Mouse (Mus musculus) gastrocnemius, postnatal 36 days (tissue): ENCODE measurements around the gene Mtmr12. TPM values are rescaled to one million over a fixed set of nuclear protein-coding genes. Genes with fewer than 3 reads are reported as not detected.
"Not testable (repeated sequence)": the region's sequence is repeated elsewhere in the genome, so short reads cannot be mapped to it uniquely, and the experiment has no call there.

Experiments used
- DNase-seq, 2 experiments: peaks; one replicate each; pipeline ENCODE4 v3.0.0; 2022
- intact Hi-C: fragments of 180-260 bp; cut with DNase I; formaldehyde crosslinking; loops from one replicate; pipeline ENCODE4 v1.15.1; 2025
- total RNA-seq, 2 experiments: library from RNA; stranded (reverse); gene quantifications; 2 replicates each; pipeline ENCODE4 v1.2.3; 2021

Mtmr12 gene
- total RNA-seq, 2 experiments from 2014 or later = 3.1 to 3.7 TPM

DNA sequence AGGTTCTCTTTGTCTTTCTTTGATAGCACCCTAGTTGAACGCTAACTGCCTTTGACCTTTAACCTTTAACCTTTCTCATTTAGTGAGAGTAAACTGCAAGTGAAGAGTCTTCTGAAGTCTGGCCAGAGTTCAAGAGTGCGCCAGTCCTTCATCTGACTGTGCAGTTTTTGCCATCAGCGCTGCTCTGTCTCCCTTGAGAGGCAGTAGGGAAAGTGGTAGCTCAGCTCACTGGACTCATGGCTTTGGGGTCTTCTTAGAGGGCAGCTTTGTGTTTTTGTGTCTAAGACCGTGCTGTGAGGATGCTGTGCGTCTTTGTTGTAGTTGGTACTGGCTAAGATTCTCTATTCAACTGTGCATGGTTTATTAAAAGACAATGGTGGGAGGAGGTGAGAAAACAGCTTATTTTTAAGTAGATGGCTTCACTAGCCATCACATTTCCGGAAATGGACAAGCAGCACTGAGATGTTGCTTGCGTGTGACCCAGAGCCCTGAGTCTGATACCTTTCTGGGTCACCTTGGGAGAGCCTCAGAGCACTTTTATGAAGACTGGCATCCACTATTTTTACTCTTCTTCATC is 1.9 kb downstream of the Mtmr12 start:
- no peak for DNase-seq
- intact Hi-C loops = no loop called here

DNA sequence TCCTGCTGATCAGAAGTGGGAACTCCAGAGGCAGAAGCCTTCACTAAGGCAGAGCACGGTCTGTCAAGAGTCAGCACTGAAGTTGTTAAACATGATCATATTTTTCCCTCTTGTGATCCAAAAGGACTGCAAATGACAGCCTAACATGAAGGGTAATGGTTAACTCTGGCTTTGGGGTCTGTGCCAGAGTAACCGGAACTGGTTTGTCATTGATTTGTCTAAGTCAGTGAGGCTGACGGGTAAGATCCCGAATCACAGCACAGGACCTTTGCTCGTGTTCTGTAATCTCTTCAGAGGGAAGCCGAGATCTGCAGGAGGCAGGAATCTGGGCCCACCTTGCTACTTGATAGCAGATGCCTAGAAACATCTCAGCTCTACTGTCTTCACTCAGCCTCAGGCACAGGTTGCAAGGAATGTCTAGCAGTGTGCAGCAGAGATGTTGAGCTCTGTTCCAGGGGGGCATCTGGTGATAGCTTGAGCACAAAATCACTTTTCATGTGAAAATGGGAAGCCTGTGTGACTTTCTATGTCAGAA is 2.8 kb downstream of the Mtmr12 start:
- intact Hi-C loops = no loop called here
- DNase-seq = no peak

DNA sequence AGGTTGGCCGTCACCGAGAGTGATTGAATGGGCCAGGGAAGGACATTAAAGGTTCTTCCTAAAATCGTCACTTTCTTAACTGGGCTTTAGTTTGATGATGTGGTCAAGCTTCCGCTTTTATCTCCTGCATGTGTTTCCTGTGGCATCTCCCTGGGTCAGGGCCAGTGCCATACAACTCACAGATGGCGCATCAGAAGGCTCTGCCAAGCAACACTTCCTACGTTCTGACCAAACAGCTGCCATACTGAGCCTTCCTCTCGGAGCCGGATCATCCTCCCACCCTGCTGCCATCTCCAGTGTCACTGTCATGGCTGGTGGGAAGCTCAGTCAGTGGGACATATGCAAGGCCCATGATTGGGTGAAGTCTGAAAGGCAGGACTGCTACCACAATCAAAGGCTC is 6.7 kb downstream of the Mtmr12 start:
- DNase-seq = no peak

DNA sequence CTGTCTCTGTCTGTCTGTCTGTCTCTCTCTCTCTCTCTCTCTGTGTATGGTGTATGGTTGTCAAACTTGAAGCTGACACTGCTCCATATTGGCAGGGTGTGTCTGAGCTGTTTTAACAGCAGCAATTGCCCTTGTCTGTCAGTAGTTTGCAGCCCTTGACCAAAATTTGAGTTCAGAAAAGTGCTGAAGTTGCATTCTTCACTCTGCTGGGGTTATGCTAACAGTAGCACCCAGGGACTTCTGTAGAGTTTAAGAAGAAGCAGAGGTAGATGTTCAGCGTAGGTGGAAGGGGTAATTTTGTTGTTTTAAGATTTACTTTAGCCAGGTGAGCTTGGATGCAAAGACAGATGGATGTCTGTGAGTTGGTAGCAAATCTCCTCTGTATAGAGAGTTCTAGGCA is 7.4 kb downstream of the Mtmr12 start:
- intact Hi-C loops = no loop called here
- no peak for DNase-seq

More for the DNA sequence above, 6.7 kb downstream of the Mtmr12 start:
- intact Hi-C loops = no loop called here

DNA sequence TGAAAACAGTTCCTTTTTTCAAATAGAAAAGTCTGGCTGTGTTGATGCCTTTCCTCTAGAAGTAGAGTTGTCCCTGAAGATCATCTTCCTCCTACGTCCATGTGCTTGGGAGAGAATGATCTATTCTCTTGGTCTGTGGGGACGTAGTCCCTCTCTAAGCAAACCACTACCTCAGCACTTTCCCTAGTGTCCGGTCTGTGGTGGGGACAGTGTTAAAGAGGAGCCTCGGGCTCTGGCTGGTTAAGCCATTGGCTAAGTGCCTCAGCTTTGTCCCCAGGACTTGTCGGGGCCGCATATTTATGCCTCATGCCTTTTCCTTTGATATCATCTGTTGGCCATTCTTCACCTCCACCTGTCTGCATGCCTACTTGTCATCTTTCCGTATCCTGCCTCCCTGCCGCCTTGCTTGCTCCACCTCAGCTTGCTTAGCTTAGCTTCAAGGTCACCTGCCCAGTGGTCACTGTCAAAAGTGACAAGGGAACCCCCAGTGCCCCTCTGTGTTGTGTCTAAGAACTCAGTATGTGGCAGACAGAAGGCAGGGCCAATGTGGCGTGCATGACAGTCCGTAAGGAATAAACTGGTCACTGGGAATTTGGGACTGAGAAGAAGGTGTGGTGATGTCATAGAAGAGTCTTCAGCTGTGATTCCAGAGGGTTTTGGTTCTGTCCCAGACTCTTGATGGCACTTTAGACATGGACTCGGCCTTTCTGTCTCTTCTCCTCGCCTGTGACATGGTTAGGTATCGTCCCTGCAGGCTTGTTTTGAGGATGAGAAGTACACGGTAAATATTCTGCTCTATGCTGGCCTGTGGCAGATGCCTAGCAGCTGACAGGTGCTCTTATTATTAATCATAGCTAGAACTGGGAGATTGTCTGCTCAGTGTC is 9.9 kb downstream of the Mtmr12 start:
- DNase-seq = no peak
- intact Hi-C loops = no loop called here

DNA sequence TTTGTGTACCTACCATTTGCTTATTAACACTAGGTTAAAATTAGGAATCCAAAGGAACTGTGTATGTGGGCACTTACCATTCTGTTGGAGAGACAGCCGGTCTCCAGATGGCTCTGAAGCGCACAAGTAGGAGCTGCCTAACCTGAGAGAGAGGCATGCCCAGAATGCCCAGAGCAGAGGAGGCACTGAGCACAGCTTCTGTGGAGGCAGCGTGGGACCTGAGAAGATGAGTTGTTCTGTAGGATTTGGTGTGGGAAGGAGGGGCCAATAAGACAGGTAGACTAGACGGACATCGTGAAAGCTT is 10.5 kb downstream of the Mtmr12 start:
- intact Hi-C loops = no loop called here
- DNase-seq = no peak

DNA sequence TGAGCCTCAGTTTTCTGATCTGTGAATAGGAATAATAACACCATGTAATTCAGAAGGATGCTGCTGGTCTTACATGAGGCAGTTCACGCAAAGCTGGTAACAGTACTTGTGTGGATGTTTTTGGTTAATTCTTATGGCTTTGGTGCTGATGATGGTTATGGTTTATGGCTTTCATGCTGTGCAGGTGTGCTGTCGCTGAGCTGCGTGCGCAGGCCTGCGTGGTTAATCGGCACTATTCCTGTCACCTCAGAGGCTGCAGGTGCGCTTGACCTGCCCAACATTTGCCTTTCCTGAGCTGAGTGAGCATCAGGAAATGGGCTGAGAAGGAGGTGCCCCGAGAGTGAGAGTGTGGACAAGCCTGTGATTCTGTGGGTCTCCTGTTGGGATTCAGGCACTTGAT is 11.3 kb downstream of the Mtmr12 start:
- DNase-seq = no peak
- intact Hi-C loops = no loop called here

DNA sequence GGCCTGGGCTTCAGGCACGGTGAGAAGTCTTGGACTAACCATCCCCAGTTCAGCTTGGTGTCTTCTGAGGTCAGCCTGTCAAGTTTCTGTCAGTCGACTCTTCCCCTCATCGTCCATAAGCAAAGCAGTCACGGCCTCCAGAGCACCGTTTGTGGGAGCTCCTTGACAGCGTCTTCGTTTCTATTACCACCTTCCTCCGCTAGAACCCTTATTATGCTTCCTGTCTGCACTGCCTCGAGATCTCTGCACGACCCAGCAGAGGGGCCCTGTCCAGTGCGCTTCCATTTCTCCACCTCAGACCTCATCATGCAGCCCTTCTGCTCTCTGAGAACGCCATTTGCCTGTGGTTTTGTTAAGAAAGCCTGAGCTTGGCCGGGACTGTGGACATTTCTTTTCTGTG is 12.0 kb downstream of the Mtmr12 start:
- DNase-seq = no peak
- intact Hi-C loops = no loop called here

DNA sequence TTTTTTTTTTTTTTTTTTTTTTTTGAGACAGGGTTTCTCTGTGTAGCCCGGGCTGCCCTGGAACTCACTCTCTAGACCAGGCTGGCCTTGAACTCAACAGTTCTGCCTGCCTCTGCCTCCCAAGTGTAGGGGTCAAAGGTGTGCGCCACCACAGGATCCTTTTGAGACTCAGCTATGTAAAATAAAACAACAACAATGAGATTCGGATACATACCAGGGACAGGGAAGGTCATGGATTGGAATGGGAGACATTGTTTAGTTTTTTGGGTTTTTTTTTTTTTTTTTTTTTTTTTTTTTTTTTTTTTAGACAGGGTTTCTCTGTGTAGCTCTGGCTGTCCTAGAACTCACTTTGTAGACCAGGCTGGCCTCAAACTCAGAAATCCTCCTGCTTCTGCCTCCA is 12.5 kb downstream of the Mtmr12 start:
- DNase-seq, intact Hi-C loops: not testable (repeated sequence)

DNA sequence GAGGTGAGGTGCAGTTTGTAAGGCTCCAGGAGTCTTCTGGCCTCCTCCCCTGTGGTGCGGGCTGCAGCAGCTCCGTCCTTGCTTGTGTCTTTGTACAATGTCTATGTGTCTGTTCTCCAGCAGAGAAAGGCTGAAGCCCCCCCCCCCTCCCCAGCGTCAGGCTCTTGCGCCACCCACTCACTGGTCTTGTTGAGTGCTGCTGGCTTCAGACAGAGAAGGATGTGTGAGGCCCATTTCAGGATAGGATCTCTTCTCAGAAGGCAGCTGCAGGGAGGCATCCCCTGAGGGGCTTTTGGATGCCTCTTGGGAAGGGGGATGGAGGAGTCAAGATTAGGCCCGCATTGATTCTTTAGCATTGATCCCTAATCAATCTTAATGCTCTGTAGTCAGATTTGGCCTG is 13.0 kb downstream of the Mtmr12 start:
- intact Hi-C loops = no loop called here
- no peak for DNase-seq

DNA sequence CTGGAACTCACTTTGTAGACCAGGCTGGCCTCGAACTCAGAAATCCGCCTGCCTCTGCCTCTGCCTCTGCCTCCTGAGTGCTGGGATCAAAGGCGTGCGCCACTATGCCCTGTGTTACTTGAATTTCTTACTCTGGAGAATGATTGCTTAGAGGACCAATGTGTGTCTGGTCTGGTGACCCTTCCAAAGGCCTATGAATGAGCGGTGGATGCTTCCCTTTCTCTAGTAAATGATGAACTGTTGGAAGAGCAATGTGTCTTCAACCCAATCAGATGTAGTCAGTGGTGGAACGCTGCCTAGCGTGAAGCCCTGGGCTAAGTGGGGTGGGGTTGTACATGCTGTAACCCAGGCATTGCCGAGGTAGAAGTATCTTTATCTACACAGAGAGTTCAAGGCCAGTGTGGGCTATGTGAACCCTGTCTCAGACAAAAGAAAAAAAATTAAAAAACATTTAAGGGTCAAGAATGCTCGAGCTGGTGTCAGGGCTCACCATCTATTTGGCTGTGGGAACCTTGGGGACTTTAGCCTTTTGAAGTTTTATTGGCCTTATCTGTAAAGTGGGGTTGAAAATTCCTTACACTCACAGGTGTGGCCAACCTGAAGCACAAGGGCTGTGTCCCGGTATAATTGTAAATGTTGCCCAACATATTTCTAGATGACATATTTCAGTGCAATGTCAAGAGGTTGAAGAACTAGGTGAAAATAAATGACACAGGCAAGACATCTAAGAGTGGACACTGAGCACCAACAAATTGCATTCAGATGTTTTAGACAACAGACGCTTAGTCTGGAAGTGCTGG is 14.0 kb downstream of the Mtmr12 start:
- DNase-seq = no peak
- intact Hi-C loops = no loop called here

DNA sequence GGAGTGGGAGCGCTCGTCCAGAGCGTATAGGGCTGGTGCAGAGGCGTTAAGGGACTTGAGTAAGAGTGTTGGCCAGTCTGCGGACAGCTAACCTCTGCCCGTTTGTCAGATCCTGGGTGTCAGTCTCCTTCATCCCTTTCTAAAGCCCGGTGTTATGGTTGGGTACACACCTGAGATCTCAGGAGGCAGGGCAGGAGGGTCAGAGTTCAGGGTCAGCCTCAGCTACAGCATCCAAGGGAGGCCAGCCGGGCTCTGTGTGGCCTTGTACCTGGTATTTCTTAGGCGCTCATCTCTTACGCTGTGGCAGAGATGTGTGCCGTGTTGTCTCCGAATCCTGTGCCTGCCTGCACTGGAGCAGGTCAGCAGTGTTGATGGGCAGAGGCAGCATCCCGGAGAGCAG is 16.3 kb downstream of the Mtmr12 start:
- intact Hi-C loops = no loop called here

DNA sequence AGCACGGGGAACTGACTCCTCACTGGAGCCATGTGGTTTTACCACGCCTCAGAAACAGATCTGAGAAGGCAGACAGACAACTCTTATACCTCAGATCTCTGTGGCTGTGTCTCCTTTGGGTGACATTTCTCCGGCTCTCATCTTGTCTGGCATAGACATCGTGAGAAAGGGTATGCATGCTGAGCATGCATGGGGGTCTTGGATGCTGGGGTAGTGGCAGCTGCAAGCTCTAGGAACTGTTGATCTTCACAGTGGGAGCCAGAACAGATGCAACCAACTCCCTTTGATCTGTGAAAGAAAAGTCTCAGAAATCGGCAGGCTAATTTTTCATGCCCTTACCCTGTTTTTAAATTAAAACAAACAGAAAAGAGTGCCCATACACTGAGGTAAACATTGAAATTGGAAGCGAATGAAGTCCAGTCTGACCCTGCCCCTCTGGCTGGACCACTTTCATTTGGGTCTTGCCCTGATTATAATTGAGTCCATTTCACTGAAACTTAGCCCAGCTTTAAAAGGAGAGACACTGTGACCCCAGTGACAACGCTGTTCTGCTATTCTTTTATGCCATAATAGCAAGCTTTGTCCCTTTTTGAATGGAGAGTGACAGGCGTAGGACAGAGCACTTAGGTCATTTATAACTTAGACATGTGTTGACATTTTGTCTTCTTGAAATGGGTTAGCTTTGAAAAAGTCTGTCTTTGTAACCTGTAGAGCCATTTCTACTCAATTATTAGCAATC is 17.9 kb downstream of the Mtmr12 start:
- DNase-seq = no peak
- intact Hi-C loops = no loop called here

More for the DNA sequence above, 16.3 kb downstream of the Mtmr12 start:
- no peak for DNase-seq

DNA sequence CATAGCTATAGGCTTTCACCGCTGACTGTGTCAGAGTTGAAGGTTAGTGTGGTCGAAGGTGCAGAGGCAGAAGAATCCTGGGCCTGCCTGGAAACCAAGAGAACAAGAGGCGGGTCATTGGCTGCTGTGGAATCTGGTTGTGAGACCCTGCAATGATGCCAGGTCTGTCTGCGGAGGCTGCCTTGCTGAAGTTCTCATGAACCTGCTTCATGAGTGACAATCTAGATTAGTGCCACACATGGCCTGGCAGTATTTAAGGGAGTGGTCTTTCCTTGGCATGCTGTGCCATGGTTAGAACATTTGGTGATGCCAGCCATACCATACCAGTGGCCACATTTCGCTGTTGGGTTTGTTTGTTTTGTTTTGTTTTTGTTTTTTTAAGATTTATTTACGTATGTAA is 18.6 kb downstream of the Mtmr12 start:
- intact Hi-C loops = no loop called here

DNA sequence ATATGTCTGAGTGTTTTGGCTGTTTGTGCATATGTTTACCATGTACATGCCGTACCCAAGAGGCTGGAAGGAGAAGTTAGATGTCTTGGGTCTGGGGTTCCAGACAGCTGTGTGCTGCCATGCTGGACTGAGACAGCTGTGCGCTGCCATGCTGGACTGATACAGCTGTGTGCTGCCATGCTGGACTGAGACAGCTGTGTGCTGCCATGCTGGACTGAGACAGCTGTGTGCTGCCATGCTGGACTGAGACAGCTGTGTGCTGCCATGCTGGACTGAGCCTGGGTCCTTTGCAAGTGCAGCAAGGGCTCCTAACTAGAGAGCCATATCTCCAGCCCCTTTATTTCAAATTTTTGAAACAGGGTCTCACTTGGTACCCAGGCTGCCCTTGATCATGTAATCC is 19.4 kb downstream of the Mtmr12 start:
- DNase-seq = no peak
- intact Hi-C loops = no loop called here

More for the DNA sequence above, 18.6 kb downstream of the Mtmr12 start:
- DNase-seq = no peak

DNA sequence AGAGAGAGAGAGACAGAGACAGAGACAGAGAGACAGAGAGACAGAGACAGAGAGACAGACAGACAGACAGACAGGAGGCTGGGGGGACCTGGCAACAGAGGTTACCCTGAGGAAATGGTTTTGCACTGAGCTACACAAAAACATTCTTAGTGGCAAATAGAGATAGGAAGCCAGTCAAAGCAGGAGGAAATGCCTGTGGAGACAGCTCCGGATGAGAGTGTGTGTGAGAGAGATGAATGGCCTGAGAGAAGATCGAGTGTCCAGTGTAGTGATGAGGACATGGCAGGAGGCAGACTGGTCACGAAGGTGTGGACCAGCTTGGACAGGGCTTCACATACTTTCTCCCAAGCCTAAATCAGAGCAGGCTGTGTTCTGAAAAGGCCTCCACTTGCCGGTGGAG is 20.2 kb downstream of the Mtmr12 start:
- intact Hi-C loops = no loop called here

DNA sequence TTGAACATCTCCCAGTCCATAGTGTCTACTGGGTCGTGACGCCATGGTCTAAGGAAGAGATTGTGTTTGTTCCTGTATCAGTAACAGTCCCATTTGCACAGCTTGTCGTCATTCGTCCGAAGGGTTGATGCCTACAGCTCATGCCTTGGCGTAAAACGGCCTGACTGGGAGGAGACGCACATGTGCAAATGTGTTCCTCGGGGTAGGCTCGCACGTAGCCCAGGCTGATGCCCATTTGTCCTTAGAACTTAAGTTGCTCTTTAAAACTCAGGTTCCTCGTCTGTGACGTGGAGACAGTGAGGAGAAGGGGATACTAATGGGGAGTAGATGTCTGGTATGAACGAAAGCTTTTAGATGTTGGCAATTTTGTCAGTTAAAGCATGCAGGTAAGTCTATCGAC is 22.1 kb downstream of the Mtmr12 start:
- intact Hi-C loops = no loop called here
- no peak for DNase-seq

More for the DNA sequence above, 20.2 kb downstream of the Mtmr12 start:
- DNase-seq = no peak

DNA sequence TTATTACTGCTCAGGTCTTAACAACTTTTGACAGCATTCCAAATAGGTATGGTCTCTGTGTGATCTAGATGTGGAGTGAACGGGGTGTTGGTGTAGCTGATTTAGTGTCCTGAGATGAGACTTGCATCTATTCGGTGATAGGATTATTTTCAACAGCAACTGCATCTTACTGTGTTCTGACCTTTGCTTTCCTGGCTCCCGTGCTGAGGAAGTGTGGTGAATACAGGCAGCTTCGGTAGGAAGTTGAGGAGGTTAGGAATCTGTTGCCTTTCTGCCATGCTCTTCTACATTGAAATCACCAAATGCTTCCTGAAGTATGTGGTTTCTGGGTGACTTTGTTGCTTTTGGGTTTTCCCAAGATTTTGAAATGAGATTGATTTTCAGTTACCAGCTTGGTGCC is 22.5 kb downstream of the Mtmr12 start:
- intact Hi-C loops = no loop called here
- no peak for DNase-seq

DNA sequence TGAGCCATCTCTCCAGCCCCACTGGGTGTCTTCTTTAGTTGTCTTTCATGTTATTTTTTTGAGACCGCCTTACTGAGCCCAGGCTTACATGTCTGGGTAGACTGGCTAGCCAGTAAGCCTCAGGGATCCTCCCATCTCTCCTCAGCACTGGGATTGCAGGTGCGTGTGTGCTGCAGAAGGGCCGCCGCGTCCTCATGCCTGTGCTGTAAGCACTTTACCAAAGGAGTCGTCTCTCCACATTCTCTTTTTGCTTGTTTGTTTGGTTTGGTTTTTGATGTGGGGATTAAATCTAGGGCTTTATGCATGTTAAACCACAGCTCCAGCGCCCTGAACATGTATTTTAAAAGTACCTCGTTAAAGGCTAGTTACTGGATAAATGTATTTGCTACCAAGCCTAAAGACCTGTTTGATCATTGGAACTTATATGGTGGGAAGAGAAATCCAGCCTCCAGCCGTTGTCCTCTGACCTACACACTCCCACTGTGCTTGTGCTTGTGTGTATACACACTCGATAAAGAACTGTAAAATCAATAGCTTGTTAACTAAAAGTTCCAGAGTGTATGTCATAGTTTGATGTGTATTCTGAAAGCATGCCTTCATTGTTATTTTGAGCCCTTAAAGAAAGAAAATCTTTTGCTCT is 24.9 kb downstream of the Mtmr12 start:
- intact Hi-C loops = no loop called here
- DNase-seq = no peak

DNA sequence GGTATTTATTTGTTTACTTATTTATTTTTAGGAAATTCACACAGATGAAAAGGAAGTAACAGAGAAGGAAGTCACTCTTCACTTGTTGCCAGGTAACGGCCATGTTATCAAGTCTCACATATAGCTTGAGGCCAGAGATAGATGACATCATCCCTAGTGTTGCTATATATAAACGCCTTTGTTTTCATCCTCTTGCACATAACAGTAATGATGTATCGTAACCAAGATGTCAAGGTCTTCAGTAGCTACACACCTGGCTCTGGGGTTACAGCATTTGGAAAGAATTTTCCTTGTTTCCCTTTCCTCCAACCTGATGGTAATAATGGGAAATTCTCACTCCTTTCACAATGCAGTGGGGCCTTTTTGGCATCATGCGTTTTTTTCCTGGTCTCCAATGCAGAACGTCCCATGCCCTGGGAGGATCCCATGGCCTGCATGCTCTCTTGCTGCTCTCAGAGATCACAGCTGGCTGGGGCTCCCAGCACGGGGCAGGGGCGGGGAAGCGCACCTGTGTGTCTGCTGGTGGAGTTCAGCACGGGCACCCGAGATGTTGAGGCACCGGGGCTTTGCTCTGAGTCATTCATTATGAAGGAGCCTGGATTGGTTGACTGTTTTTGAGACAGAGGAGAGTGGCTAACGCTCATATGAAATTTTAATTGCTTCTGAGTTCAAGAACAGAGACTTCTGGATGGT is 25.6 kb downstream of the Mtmr12 start:
- no peak for DNase-seq
- intact Hi-C loops = no loop called here
